In the genomic region with DNA sequence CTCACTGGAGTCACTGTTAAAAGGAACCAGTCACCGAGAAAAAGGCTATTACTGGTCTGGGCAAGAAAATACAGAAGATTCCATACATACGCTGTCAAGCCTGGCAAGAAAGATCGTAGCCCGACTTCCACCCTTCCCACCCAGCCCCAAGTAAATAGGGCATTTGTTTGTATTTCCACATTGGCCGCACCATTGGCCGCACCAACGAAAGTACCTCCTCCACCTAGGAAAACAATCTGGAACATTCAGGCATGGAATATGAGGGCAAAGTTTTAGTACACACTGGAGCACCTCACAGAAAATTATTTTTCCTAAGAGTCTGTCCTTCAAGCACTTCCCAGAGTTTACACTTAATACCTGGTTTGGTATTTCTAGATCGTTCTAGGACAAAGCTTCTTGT, we compare ENCODE assay signal across 8 mouse cellular contexts. TPM values are rescaled to one million over a fixed set of nuclear protein-coding genes. Genes with fewer than 3 reads are reported as not detected.
DNase-seq lines count a peak whose midpoint lies in the region; ATAC-seq and TF ChIP-seq lines count a peak whose summit lies in the region.

No protein-coding gene starts in this region.

- H3K9me3 ChIP-seq in kidney, postnatal 0 days (replicated peaks; ENCODE audit: low read length): no peaks in the 10 kb centered on the region
- H3K9me3 ChIP-seq in forebrain, embryonic 13.5 days (replicated peaks): no peaks in the 10 kb centered on the region
- H3K9me3 ChIP-seq in limb, embryonic 12.5 days: no peaks in the 10 kb centered on the region

- H3K36me3 ChIP-seq in kidney, postnatal 0 days (ENCODE audit: insufficient read depth, low read length): no peaks in the 10 kb centered on the region
- no peaks in the 10 kb centered on the region for H3K36me3 ChIP-seq in forebrain, embryonic 13.5 days (ENCODE audit: poor library complexity, severe bottlenecking)
- H3K36me3 ChIP-seq in limb, embryonic 12.5 days: no peaks in the 10 kb centered on the region
- no peaks in the 10 kb centered on the region for H3K36me3 ChIP-seq in myocyte (ENCODE audit: control insufficient read depth, insufficient read depth)

- WGBS in kidney, postnatal 0 days: 41% methylated on average over 8 of the region's 8 CpGs
- WGBS in forebrain, embryonic 13.5 days: 54% methylated on average over 8 of the region's 8 CpGs
- WGBS in limb, embryonic 12.5 days: 50% methylated on average over 8 of the region's 8 CpGs

- H3K9ac ChIP-seq in kidney, postnatal 0 days (ENCODE audit: low read depth, low read length): 0 out of 2 replicates have a peak overlapping the region, but pooled peaks have one; percentile 73
- no peak overlapping the region for H3K9ac ChIP-seq in forebrain, embryonic 13.5 days
- no peak overlapping the region for H3K9ac ChIP-seq in limb, embryonic 12.5 days (replicated peaks)

- no peak for ATAC-seq in kidney, postnatal 0 days (replicated peaks; ENCODE audit: low FRiP score, low read depth)
- no peak for ATAC-seq in forebrain, embryonic 13.5 days
- ATAC-seq in limb, embryonic 12.5 days (ENCODE audit: insufficient number of reproducible peaks, insufficient read depth, low FRiP score, low TSS enrichment, low read depth): no peak
- ATAC-seq in inflammation-experienced regulatory T-cells, adult 6 months: no peak

- DNase-seq in kidney, postnatal 0 days (ENCODE audit: low spot score): no peak
- no peak for DNase-seq in kidney, adult 11 months
- no peak for DNase-seq in cerebellum, adult 9-10 months
- DNase-seq in left cerebral cortex, adult 9 months (ENCODE audit: low spot score in 2 of 2): no peak

- H3K4me3 ChIP-seq in kidney, postnatal 0 days (replicated peaks; ENCODE audit: low read depth, low read length): peak overlapping the region; percentile 60
- H3K4me3 ChIP-seq in forebrain, embryonic 13.5 days: peak overlapping the region; percentile 71; the same call in 1 of the 2 replicates
- H3K4me3 ChIP-seq in limb, embryonic 12.5 days (replicated peaks): peak overlapping the region; percentile 65
- H3K4me3 ChIP-seq in myocyte: no peak overlapping the region

- no peaks in the 10 kb centered on the region for H3K27me3 ChIP-seq in kidney, postnatal 0 days (ENCODE audit: insufficient read depth, low read length)
- H3K27me3 ChIP-seq in forebrain, embryonic 13.5 days: peaks cover 28% of the 10 kb centered on the region
- peaks cover 25% of the 10 kb centered on the region for H3K27me3 ChIP-seq in limb, embryonic 12.5 days
- H3K27me3 ChIP-seq in myocyte (ENCODE audit: control insufficient read depth, insufficient read depth, insufficient read length): no peaks in the 10 kb centered on the region

- H3K27ac ChIP-seq in kidney, postnatal 0 days: no peak overlapping the region
- no peak overlapping the region for H3K27ac ChIP-seq in forebrain, embryonic 13.5 days
- H3K27ac ChIP-seq in limb, embryonic 12.5 days: no peak overlapping the region

- H3K4me1 ChIP-seq in kidney, postnatal 0 days (replicated peaks; ENCODE audit: insufficient read depth, low read length): no peaks in the 10 kb centered on the region
- peaks cover 9% of the 10 kb centered on the region; the same call in 1 of the 2 replicates for H3K4me1 ChIP-seq in forebrain, embryonic 13.5 days
- no peaks in the 10 kb centered on the region for H3K4me1 ChIP-seq in limb, embryonic 12.5 days (replicated peaks)

- H3K4me2 ChIP-seq in kidney, postnatal 0 days (ENCODE audit: low read length): peak overlapping the region; percentile 83
- peak overlapping the region; percentile 96 for H3K4me2 ChIP-seq in forebrain, embryonic 13.5 days
- peak overlapping the region; percentile 85 for H3K4me2 ChIP-seq in limb, embryonic 12.5 days
- H3K4me2 ChIP-seq in myocyte (ENCODE audit: low read depth): peak overlapping the region; percentile 79

- no peak for TF ChIP-seq CTCF in kidney, postnatal 0 days (IDR thresholded peaks at IDR 0.05; ENCODE audit: low read depth)

- TF ChIP-seq POLR2A in myocyte (IDR thresholded peaks at IDR 0.05; ENCODE audit: insufficient read length, low read depth): no peak

- no peak overlapping the region for H3ac ChIP-seq in myocyte (ENCODE audit: control insufficient read depth, insufficient read length)

- H3K79me2 ChIP-seq in myocyte (ENCODE audit: control insufficient read depth, insufficient read depth): no peaks in the 10 kb centered on the region

TF ChIP-seq in myocyte, 11 proteins besides CTCF, POLR2A, EP300 and RAD21:
- TF ChIP-seq TCF3 (IDR thresholded peaks at IDR 0.05; ENCODE audit: insufficient read length, low read depth) (no peak), USF1 (IDR thresholded peaks at IDR 0.05; ENCODE audit: low read depth) (no peak), MAX (IDR thresholded peaks at IDR 0.05; ENCODE audit: low read depth) (no peak), TCF12 (IDR thresholded peaks at IDR 0.05; ENCODE audit: insufficient read depth, poor library complexity, severe bottlenecking) (no peak), POLR2AphosphoS2 (IDR thresholded peaks at IDR 0.05; ENCODE audit: insufficient read length, low read depth) (no peak), MYOG (IDR thresholded peaks at IDR 0.05; ENCODE audit: control insufficient read depth in 1 of 3, insufficient read depth in 1 of 3, insufficient read length in 2 of 3, low read depth in 2 of 3) (no peak), MYOD1 (IDR thresholded peaks at IDR 0.05; ENCODE audit: control insufficient read depth in 1 of 3, insufficient read length in 2 of 3, low read depth in 2 of 3) (no peak), REST (IDR thresholded peaks at IDR 0.05; ENCODE audit: insufficient read depth, insufficient read length) (no peak), E2F4 (IDR thresholded peaks at IDR 0.05; ENCODE audit: insufficient read depth) (no peak), SRF (IDR thresholded peaks at IDR 0.05; ENCODE audit: control insufficient read depth, insufficient read length, low read depth) (no peak), CEBPB (IDR thresholded peaks at IDR 0.05; ENCODE audit: insufficient read depth, poor library complexity, severe bottlenecking) (no peak)
TF ChIP-seq in myocyte: peak in this region for 0.

RNA-seq across cellular contexts. Expression of a gene that starts 1.1 kb away (rescaled TPM):
- 16.7 and 17.0 TPM in 2 replicates for polyA plus RNA-seq in kidney, postnatal 0 days (2015; fragmentation: Nextera tagmentation; extraction: Ambion mirVana)
- 1.9 and 2.4 TPM in 2 replicates for polyA plus RNA-seq in forebrain, embryonic 13.5 days (2015; fragmentation: Nextera tagmentation; extraction: Ambion mirVana)
- 6.4 and 6.8 TPM in 2 replicates for polyA plus RNA-seq in limb, embryonic 12.5 days (2016; fragmentation: Nextera tagmentation; extraction: Ambion mirVana)
- 0.94 TPM for polyA plus RNA-seq in myocyte (2012; fragmentation: generic; extraction: Trizol)
- under 1 TPM in 1 of 3 experiments, not detected in 2; 0.23 TPM for polyA plus RNA-seq in inflammation-experienced regulatory T-cells, adult 6 months (2017; shearing (Covaris generic))
